Mouse (Mus musculus) hindbrain, embryonic 14.5 days (tissue): ENCODE data around the gene Gm7579. TPM values are rescaled to one million over a fixed set of nuclear protein-coding genes. Genes with fewer than 3 reads are reported as not detected.
A peak's percentile ranks its signal among the peaks of the same experiment; 100 is the strongest.
"Not testable (repeated sequence)": the region's sequence is repeated elsewhere in the genome, so short reads cannot be mapped to it uniquely, and the experiment has no call there.

Source experiments
- ATAC-seq: fragments of 200-750 bp; cut with Nextera tagmentation; 2 replicates; pipeline ENCODE4 v1.8.0; 2017; ENCODE audit warnings: moderate number of reproducible peaks, mild to moderate bottlenecking, moderate TSS enrichment, moderate library complexity; ENCODE audit not compliant: low FRiP score
- DNase-seq: peaks from one replicate; pipeline ENCODE4 v3.0.0-alpha.2; 2015; ENCODE audit warnings: low spot score
- H3K27ac ChIP-seq: fragments of 300-500 bp; sonication (generic); 2 replicates; pipeline ENCODE4 v1.5.1; 2014; ENCODE audit warnings: mild to moderate bottlenecking, moderate library complexity
- H3K27me3 ChIP-seq: fragments of 300-500 bp; sonication (generic); 2 replicates; pipeline ENCODE4 v1.6.1; 2014; ENCODE audit warnings: mild to moderate bottlenecking, low read length, mixed read lengths; ENCODE audit not compliant: control insufficient read depth, insufficient read depth
- H3K36me3 ChIP-seq: fragments of 300-500 bp; sonication (generic); replicated peaks from 2 replicates; pipeline ENCODE4 v1.6.1; 2014; ENCODE audit not compliant: control insufficient read depth, insufficient read depth
- H3K4me1 ChIP-seq: fragments of 300-500 bp; sonication (generic); replicated peaks from 2 replicates; pipeline ENCODE4 v1.6.1; 2014; ENCODE audit warnings: antibody characterized with exemption, low read length, mixed read lengths; ENCODE audit not compliant: control insufficient read depth, insufficient read depth
- H3K4me2 ChIP-seq: fragments of 300-500 bp; sonication (generic); replicated peaks from 2 replicates; pipeline ENCODE4 v1.6.1; 2014; ENCODE audit warnings: mild to moderate bottlenecking, moderate library complexity
- H3K4me3 ChIP-seq: fragments of 300-500 bp; sonication (generic); replicated peaks from 2 replicates; pipeline ENCODE4 v1.5.1; 2014; ENCODE audit warnings: mild to moderate bottlenecking, low read length
- H3K9ac ChIP-seq: fragments of 300-500 bp; sonication (generic); 2 replicates; pipeline ENCODE4 v1.6.1; 2014
- H3K9me3 ChIP-seq: fragments of 300-500 bp; sonication (generic); 2 replicates; pipeline ENCODE4 v1.6.1; 2016; ENCODE audit warnings: low read length; ENCODE audit not compliant: control insufficient read depth
- WGBS: fragments of 180-500 bp; shearing (Covaris S2); extraction: QIAGEN DNeasy Blood & Tissue Kit; methylation state at CpG from one replicate; pipeline ENCODE4 v1.1.7; 2014; 5-methylcytosine and 5-hydroxymethylcytosine counted together
- polyA plus RNA-seq: library from polyadenylated mRNA; unstranded; fragments of >200 nt; fragmentation: Nextera tagmentation; extraction: Ambion mirVana; gene quantifications from 2 replicates; pipeline ENCODE4 v1.2.1, GENCODE M21; 2014

The Gm7579 gene
- polyA plus RNA-seq: not detected in 2 replicates

- no peak for DNase-seq
- WGBS: 80% methylated on average over 1 of the region's 1 CpGs
- no peaks in the 10 kb centered on the region for H3K9me3 ChIP-seq
- no peak within 1 kb of the TSS for H3K27ac ChIP-seq
- no peak within 1 kb of the TSS for H3K4me2 ChIP-seq
- H3K4me1 ChIP-seq: no peaks in the 10 kb centered on the region
- no peak within 1 kb of the TSS for H3K9ac ChIP-seq
- H3K4me3 ChIP-seq: no peak within 1 kb of the TSS
- H3K36me3 ChIP-seq: no peaks in the 10 kb centered on the region
- H3K27me3 ChIP-seq: no peaks in the 10 kb centered on the region
- ATAC-seq: no peak
Measured at GRCm38 (mm10) chr7:142211559-142211958, at the start of gene Gm7579. Gene Gm7579 (plus strand): TSS chr7:142211859.

- not testable (repeated sequence) for DNase-seq, H3K36me3 ChIP-seq, ATAC-seq
Measured at GRCm38 (mm10) chr7:142165639-142166038, 46.0 kb upstream of the Gm7579 start, which contains the start of gene Gm4553. Gene Gm4553 (minus strand): TSS chr7:142165739.

GRCm38 (mm10) chr7:142169836-142170235 is 41.8 kb upstream of the Gm7579 start:
- WGBS: 49% methylated on average over 3 of the region's 3 CpGs
- peak; percentile 72 for DNase-seq

More at GRCm38 (mm10) chr7:142165639-142166038, 46.0 kb upstream of the Gm7579 start, which contains the start of gene Gm4553:
- not testable (repeated sequence) for H3K4me2 ChIP-seq, H3K4me1 ChIP-seq, H3K4me3 ChIP-seq, H3K9me3 ChIP-seq, H3K9ac ChIP-seq, H3K27ac ChIP-seq, H3K27me3 ChIP-seq

GRCm38 (mm10) chr7:142175905-142176304 is 35.8 kb upstream of the Gm7579 start, which contains the start of gene Krtap5-2:
Gene Krtap5-2 (minus strand): TSS chr7:142176005.
- H3K4me2 ChIP-seq, H3K9me3 ChIP-seq, H3K4me3 ChIP-seq, DNase-seq, H3K4me1 ChIP-seq, ATAC-seq, H3K9ac ChIP-seq, H3K27ac ChIP-seq, H3K36me3 ChIP-seq, H3K27me3 ChIP-seq: not testable (repeated sequence)

More at GRCm38 (mm10) chr7:142169836-142170235, 41.8 kb upstream of the Gm7579 start:
- Histone ChIP-seq H3K4me2 (no peak overlapping the region), H3K36me3 (no peaks in the 10 kb centered on the region), H3K9me3 (no peaks in the 10 kb centered on the region), H3K27me3 (no peaks in the 10 kb centered on the region), H3K4me1 (no peaks in the 10 kb centered on the region), H3K27ac (no peak overlapping the region), H3K4me3 (no peak overlapping the region), H3K9ac (no peak overlapping the region)
- ATAC-seq: no peak

- DNase-seq (no peak), ATAC-seq (no peak)
- Histone ChIP-seq H3K36me3 (no peaks in the 10 kb centered on the region), H3K9ac (no peak overlapping the region), H3K4me3 (no peak overlapping the region), H3K4me1 (no peaks in the 10 kb centered on the region), H3K4me2 (no peak overlapping the region), H3K27me3 (no peaks in the 10 kb centered on the region), H3K9me3 (no peaks in the 10 kb centered on the region), H3K27ac (no peak overlapping the region)
- 94% methylated on average over 1 of the region's 1 CpGs for WGBS
Measured at GRCm38 (mm10) chr7:142178685-142179084, 33.0 kb upstream of the Gm7579 start.

- no peak for DNase-seq
- 52% methylated on average over 1 of the region's 1 CpGs for WGBS
- no peak for ATAC-seq
- Histone ChIP-seq H3K4me2 (no peak overlapping the region), H3K27ac (no peak overlapping the region), H3K36me3 (no peaks in the 10 kb centered on the region), H3K9ac (no peak overlapping the region), H3K4me1 (no peaks in the 10 kb centered on the region), H3K9me3 (no peaks in the 10 kb centered on the region), H3K4me3 (no peak overlapping the region), H3K27me3 (no peaks in the 10 kb centered on the region)
Measured at GRCm38 (mm10) chr7:142181021-142181420, 30.6 kb upstream of the Gm7579 start.

GRCm38 (mm10) chr7:142188156-142188555 is 23.5 kb upstream of the Gm7579 start:
- Histone ChIP-seq H3K27ac (no peak overlapping the region), H3K4me2 (no peak overlapping the region), H3K36me3 (no peaks in the 10 kb centered on the region), H3K9ac (no peak overlapping the region), H3K4me1 (no peaks in the 10 kb centered on the region), H3K4me3 (no peak overlapping the region), H3K27me3 (no peaks in the 10 kb centered on the region), H3K9me3 (no peaks in the 10 kb centered on the region)
- 68% methylated on average over 2 of the region's 2 CpGs for WGBS
- DNase-seq: no peak
- no peak for ATAC-seq

- no peaks in the 10 kb centered on the region for H3K27me3 ChIP-seq
- no peak within 1 kb of the TSS for H3K27ac ChIP-seq
- no peaks in the 10 kb centered on the region for H3K36me3 ChIP-seq
- no peak within 1 kb of the TSS for H3K4me3 ChIP-seq
- no peak for DNase-seq
- no peaks in the 10 kb centered on the region for H3K4me1 ChIP-seq
- WGBS: 41% methylated on average over 2 of the region's 2 CpGs
- no peak within 1 kb of the TSS for H3K4me2 ChIP-seq
- no peaks in the 10 kb centered on the region for H3K9me3 ChIP-seq
- no peak for ATAC-seq
- H3K9ac ChIP-seq: no peak within 1 kb of the TSS
Measured at GRCm38 (mm10) chr7:142190289-142190688, 21.4 kb upstream of the Gm7579 start, which contains the start of gene Gm10153. Gene Gm10153 (minus strand): TSS chr7:142190389.

GRCm38 (mm10) chr7:142198748-142199147 is 12.9 kb upstream of the Gm7579 start:
- H3K4me3 ChIP-seq: no peak overlapping the region
- H3K36me3 ChIP-seq: no peaks in the 10 kb centered on the region
- H3K27me3 ChIP-seq: no peaks in the 10 kb centered on the region
- no peak for ATAC-seq
- 87% methylated on average over 2 of the region's 2 CpGs for WGBS
- no peak overlapping the region for H3K27ac ChIP-seq
- H3K4me1 ChIP-seq: no peaks in the 10 kb centered on the region
- no peaks in the 10 kb centered on the region for H3K9me3 ChIP-seq
- no peak overlapping the region for H3K9ac ChIP-seq
- no peak overlapping the region for H3K4me2 ChIP-seq
- DNase-seq: no peak

- Histone ChIP-seq H3K4me1 (no peaks in the 10 kb centered on the region), H3K9ac (no peak within 1 kb of the TSS), H3K9me3 (no peaks in the 10 kb centered on the region), H3K4me2 (no peak within 1 kb of the TSS), H3K27ac (no peak within 1 kb of the TSS), H3K36me3 (no peaks in the 10 kb centered on the region), H3K27me3 (no peaks in the 10 kb centered on the region), H3K4me3 (no peak within 1 kb of the TSS)
- WGBS: 95% methylated on average over 1 of the region's 1 CpGs
- no peak for DNase-seq
- no peak for ATAC-seq
Measured at GRCm38 (mm10) chr7:142201064-142201463, 10.6 kb upstream of the Gm7579 start, which contains the start of gene Krtap5-3. Gene Krtap5-3 (plus strand): TSS chr7:142201364.
